Mouse (Mus musculus) 3134 (cell line): ENCODE results near the gene Arhgap11a.

ENCODE experiments used
- DNase-seq: peaks from one replicate; pipeline ENCODE4 v3.0.0-alpha.2; 2011; ENCODE audit warnings: low spot score; ENCODE audit not compliant: insufficient read length; ENCODE audit errors: extremely low read depth

Gene Arhgap11a

GRCm38 (mm10) chr2:113848245-113849121, at the start of gene Arhgap11a:
Gene Arhgap11a, minus strand, starts transcription at chr2:113848661.
- DNase-seq: peak; percentile 91

GRCm38 (mm10) chr2:113893385-113894122, 45.1 kb upstream of the Arhgap11a start:
- DNase-seq: peak; percentile 5

DNA sequence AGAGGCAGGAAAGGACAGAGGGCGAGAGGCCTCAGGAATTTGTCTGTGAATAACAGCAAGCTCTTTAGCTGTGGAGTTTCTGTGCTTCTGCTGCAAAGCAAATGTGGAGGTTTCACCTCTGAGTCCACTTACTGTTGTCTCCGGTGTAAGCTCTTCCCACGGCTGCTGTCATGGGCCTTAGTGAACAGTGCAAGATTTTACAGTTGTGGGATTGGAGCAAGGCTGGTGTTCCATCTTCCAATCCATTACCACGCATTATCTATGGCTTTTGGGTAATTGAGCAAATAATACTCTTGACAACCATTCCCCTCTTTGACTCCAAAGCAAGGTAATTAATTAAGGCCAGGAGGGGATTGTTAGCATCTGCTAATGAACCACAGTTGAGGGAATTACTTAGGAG, 38.7 kb upstream of the Arhgap11a start:
- no peak for DNase-seq

DNA sequence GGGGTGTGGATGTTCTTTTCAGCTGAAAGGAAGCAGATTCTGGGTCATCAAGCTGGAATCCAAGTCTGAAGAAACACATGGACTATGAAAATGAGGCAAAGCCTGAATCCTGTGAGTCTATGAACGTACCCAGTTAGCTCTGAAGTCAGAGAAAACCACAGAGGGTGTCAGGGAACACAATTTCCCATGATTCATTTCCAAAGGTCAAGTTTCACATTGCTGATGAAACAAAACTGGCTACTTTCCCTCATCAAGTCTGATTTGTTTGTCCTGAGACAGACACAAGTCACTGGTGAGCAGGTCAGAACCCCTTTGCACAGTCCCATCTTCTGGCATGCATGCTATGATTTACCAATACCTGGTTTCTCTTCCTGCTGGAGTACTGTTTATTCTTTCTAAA, 37.6 kb upstream of the Arhgap11a start:
- no peak for DNase-seq

DNA sequence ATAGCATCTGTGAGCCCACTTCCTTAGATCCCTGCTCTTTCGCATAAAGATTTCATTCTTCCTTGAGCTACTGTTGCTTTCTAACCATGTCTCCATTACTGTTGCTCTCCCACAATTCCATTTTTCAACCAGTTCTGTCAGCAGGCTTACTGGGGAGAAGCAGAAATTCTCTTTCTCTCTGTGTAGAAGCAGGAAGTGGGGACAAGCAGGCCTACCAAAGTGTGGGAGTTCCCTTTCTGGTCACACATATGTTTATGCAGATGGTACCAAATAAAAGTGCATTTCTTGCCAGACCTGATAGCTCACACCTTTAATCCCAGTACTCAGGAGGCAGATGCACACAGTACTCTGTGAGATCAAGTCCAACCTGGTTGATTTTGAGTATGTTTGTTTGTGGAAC, 21.7 kb upstream of the Arhgap11a start:
- no peak for DNase-seq

GRCm38 (mm10) chr2:113868404-113868803, 19.9 kb upstream of the Arhgap11a start:
- DNase-seq: no peak

- no peak for DNase-seq
Observed at GRCm38 (mm10) chr2:113866155-113866554, 17.7 kb upstream of the Arhgap11a start.

DNA sequence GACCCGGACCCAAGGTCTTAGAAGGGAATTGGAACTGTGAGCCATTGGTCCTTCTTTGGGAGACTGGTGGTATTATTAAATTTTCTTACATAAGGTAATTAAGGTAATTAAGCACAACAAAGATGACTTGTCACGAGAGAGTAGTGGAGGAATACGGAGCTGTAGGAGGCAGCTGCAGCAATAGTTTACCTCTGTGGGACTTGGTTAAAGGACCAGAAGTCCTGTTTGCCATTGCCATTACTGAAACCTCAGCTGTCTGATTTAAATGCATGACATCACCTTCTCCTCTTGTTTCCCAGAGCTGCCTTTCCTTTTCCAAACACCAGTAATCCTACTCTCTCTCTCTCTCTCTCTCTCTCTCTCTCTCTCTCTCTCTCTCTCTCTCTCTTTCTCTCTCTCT, 680 bp upstream of the Arhgap11a start:
- DNase-seq: peak; percentile 25

DNA sequence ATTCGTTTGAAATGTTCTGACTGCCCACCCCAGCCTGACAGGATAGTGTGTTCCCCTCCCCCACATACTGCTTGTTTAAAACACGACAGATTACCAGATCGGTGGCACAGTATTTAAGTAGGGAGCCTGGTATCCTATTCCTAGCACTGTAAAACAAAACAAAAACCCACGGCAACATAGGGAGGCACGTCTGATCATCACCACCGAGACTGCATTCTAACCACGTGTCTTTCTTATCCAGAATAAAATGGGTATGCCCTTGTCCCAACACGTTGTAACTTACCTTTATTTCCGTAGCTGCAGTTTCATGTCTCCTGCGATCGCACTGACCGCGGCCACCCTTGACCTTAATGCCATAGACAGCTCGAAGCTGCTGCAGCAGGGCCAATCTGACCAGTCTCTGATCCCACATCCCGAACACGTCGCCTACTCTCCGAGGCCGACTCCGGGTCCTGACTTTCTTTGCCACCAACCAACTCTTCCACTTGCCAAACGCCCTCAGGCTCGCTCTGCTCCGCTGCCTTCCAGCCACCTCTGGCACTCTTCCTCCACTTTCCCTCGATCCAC, 700 bp downstream of the Arhgap11a start:
- peak; percentile 59 for DNase-seq

- no peak for DNase-seq
Observed at GRCm38 (mm10) chr2:113845081-113845480, 3.4 kb downstream of the Arhgap11a start.

DNA sequence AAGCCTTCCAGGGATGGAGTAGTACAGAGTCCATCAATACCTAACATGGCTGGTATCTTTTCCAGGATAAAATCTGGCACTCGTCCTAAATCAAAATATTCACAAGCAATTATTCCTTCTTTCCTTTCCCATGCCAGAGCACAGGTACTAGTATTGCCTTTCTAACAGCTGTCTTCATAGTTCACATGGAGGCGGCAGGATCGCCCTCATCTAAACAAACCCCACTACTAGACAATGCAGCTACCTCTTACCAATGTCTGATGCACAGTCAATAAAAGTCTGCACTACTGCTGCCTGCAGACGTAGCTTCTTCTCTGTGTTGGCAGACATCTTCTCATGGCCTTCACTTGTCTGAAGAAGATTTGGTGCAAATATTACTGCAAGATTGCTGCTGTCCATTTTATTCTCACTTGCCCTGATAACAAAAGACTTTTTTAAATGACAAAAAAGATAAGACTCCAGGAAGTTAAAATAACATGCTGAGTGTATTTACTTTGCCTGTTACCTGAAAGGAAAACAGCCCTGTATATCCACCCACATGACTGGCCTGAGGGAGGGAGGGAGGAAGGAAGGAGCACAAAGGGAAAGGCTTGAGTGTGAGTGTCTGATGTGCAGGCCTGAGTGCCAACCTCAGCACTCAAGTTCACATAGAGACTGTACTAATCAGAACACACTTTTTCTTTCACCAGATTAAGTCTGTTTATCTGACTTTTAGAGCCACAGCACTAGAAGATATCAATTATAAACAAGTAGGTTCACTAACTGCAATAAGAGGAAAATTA, 6.6 kb downstream of the Arhgap11a start:
- DNase-seq: no peak

DNA sequence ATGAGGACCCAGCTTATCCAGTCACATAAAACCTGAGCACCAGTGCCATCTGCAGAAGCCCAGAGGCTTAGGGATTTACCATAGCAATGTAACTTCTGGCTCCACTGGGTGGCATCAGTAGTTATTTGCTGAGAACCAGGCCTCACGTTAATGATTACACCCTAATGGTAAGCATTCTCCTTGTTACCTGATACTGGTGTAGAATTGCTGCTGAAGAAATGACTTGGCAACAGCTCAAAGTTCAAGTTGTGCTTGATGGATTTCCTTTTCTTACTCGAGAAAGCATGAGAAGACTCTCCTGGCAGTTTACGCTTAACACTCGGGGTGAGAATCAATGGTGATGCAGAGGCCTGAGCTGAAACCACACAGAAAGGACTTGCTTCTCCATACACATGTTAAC, 9.0 kb downstream of the Arhgap11a start:
- no peak for DNase-seq

GRCm38 (mm10) chr2:113835219-113835618, 13.2 kb downstream of the Arhgap11a start:
- DNase-seq: no peak

DNA sequence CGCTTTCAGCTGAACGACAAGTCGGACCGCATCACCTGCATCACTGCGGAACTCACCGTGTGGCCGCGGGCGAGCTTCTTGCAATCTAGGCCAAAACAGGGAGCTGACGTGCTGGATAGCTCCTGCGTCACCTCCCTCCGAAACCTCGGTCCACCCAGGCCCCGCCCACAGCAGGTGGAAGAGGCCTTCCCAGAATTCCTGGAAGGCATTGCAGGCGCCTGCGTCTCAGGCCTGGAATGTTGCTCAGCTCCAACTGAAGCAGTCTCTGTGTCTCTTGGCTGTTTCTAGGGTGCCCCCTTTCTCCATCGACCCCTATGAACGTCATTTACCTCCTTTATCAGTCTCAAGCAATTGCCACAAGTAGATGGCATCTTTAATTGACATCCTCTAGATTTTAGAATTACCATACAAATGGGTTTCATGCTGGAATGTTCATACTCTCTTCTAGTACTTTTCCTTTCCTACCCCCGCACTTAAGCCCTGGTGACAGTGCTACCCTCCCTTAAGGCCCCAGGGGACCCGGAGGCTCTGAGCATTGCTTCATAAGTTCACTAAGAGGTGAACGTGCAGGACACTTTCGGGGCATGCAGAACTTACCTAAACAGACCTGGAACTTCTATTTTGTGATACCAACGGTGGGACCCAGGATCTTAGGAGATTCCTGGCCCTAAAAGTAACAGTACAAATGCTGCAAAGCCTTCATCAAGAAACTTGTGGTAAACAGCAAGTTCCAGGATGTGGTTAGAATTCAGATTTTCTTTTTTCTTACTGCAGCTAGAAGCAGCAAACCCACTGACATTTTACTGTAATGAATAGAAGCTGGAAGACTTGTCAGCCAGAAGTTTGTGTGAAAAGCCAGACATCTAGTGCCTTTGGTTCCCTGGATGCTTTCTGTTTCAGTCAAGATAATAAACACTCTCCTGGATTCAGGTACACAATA, 19.2 kb downstream of the Arhgap11a start, which contains the start of gene Scg5:
Gene Scg5, minus strand, starts transcription at position 179 of the 940 bp plus-strand sequence.
- DNase-seq: peak; percentile 26

- no peak for DNase-seq
Observed at GRCm38 (mm10) chr2:113828086-113828942, 20.1 kb downstream of the Arhgap11a start.

GRCm38 (mm10) chr2:113823909-113824308, 24.6 kb downstream of the Arhgap11a start:
- DNase-seq: no peak

DNA sequence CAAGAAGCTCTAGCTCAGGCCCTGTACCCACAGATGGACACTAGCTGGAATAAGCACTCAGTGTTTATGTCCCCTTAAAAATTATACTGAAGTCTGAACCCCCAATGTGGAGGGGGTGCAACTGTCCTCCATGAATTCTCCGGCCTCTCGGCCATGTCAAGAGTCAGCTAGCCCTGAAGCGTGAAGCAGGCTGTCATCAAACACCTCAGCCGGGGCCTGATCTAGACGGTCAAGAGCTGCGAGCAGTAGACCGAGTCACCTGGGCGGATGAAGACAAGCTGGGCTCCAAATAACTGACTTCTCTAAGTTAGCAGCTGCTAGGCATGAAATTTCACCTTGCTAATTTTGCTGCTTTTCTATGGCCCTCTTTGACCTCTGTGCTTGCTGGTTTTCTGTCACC, 26.1 kb downstream of the Arhgap11a start:
- no peak for DNase-seq

DNA sequence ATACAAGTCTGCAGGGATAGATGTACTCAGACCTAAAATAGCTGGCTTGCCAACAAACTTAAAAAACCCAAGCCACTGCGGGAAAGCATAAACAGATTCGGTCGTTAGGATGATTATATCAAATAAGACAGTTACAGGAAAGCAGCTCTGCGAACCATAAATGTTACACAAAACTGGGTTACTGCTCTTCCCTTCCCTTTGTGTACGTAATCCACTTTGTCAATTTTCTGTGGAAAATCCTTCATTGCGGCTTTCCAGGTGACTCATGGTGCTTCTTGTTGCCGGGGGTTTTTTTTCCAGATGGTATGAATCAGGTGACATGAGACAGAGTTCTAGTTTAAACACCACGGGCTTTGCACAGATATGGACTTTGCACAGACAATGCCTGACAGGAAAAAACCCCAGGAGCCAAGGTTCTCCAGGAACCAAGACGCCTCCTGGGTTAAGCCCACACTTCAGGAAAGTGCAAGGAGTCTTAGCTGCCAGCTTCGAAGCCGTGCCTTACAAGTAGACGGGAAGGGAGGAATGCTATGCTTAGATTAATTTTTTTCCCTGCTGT, 27.2 kb downstream of the Arhgap11a start:
- DNase-seq: peak; percentile 29
